Mouse (Mus musculus) left cerebral cortex, postnatal 10 days (tissue): ENCODE results near the gene Lpin1. TPM values are rescaled to one million over a fixed set of nuclear protein-coding genes. Genes with fewer than 3 reads are reported as not detected.

Experiments
- DNase-seq, 2 experiments: peaks; one replicate each; pipeline ENCODE4 v3.0.0; 2021 to 2022; ENCODE audit warnings: low spot score in 2 of 2, mixed read lengths in 1 of 2; ENCODE audit errors: extremely low spot score in 1 of 2
- intact Hi-C: fragments of 180-260 bp; cut with DNase I; formaldehyde crosslinking; loops from one replicate; pipeline ENCODE4 v1.15.1; 2025
- total RNA-seq, 2 experiments: library from RNA; stranded (reverse); gene quantifications; 2 replicates each; pipeline ENCODE4 v1.2.3; 2021

Lpin1 gene
- total RNA-seq, 2 experiments from 2014 or later: 14.4 to 15.4 TPM

- intact Hi-C loops: no loop called here
- DNase-seq: no peak
Observed at GRCm38 (mm10) chr12:16587111-16587510, 23.7 kb downstream of the Lpin1 start.

GRCm38 (mm10) chr12:16584964-16585363 is 25.8 kb downstream of the Lpin1 start:
- intact Hi-C loops: no loop called here
- no peak for DNase-seq

- DNase-seq: no peak
Observed at GRCm38 (mm10) chr12:16584035-16584682, 26.6 kb downstream of the Lpin1 start.

GRCm38 (mm10) chr12:16583313-16583712 is 27.5 kb downstream of the Lpin1 start:
- intact Hi-C loops: no loop called here
- no peak for DNase-seq

More at GRCm38 (mm10) chr12:16584035-16584682, 26.6 kb downstream of the Lpin1 start:
- intact Hi-C loops: no loop called here

DNA sequence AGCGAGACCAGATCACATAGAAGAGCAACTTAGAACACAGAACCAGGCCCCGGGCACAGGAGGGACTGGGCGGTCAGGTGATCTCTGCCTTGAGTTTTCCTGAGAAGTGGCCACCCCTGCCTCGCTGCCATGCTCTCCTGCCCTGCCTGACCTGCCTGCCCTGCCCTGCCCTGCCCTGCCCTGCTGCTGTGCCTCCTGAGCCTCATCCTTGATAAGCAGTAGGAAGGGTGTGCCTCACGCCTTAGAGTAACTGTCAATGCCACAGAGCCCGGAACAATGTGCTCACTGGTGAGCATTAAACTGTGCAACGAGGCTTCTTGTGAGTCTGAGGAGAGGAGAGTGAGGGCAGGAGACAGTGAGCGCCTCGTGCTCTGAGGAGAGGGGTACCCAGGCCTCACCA is 30.5 kb downstream of the Lpin1 start:
- DNase-seq: no peak
- intact Hi-C loops: no loop called here

DNA sequence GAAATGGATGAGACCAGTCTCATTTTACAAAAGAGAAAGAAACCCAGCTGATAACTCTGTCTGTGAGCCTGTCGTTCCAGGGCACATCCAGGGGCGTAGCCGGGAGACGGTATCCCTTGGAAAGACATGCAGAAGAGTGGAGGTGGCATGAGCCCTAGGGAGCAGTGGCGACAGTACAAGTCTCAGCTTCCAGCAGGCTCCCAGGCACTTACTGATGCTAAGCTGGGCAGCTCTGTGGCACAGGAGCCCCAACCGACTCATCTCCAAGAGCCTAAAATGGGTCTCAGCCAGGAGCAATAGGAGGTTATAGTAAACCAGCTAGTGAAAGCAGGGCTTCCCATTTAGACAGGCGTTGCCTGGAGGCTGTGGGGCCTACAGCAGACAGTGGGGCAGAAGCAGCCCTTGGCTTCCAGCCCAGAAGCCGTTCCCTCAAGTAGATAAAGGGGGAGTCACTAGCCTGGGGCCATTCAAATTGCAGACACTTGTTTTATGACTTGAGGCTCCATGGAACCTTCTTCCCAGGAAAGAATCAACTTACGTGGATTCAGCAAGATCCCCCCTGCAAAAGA is 33.0 kb downstream of the Lpin1 start:
- intact Hi-C loops: no loop called here
- DNase-seq: peak in 1 of 2 experiments; percentile 64

- intact Hi-C loops: no loop called here
Observed at GRCm38 (mm10) chr12:16571278-16571677, 39.5 kb downstream of the Lpin1 start.

GRCm38 (mm10) chr12:16570371-16571060 is 40.2 kb downstream of the Lpin1 start:
- no peak for DNase-seq

More at GRCm38 (mm10) chr12:16571278-16571677, 39.5 kb downstream of the Lpin1 start:
- DNase-seq: no peak

DNA sequence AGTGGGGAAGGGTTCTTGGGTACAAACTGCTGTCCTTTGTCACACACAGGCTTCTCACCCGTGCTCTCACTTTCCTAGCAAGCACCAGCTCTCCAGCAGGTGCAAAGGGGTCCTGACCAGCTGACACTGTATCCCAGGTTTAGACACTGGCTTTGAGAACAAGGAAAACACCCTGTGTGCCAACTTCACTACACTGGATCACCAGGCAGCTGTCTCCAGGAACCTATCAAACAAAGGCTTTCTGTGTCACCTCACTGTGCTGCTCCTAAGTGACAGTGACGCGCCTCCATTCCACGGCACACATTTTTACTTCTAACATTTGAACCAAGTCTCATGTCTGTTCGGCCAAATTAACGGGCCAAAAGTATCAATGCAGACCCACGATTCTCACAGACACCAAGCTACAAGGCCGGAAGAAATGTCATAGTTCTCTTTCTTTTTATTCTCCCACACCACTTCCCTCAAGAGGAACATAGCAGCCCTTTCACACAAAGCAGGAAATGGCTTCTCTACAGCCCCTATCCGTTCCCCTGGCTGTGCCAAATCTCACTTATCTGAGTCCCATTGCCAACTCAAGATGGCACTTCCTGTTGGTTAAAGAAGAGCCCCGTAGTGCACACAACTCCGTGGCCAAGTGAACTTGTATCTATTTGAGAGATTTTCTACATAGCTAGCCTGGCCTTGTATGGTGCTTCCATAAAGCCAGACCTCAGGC is 41.7 kb downstream of the Lpin1 start:
- intact Hi-C loops: loop anchor here (5.0 kb wide), 3 partner anchors 63 to 238 kb away; no protein-coding TSS in a partner anchor

More at GRCm38 (mm10) chr12:16570371-16571060, 40.2 kb downstream of the Lpin1 start:
- intact Hi-C loops: no loop called here

DNA sequence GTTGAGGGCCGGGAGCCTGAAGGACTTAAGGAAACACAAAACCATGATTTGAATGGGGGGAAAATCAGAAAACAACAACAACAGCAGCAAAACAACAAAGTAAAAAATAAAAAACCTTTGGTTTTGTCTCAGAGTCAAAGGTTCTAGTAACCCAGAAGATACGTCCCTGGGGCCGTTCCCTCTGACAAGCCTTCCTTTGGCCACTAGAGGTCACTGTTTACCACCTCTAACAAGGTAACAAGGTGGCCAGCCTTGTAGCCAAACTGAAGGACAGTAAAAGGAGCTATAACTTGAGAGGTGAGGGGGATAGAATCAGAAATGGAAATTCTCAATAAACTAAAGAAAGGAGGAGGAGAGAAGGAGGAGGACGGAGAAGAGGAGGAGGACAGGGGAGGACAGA is 42.3 kb downstream of the Lpin1 start:
- DNase-seq: peak; percentile 61
- intact Hi-C loops: loop anchor here (5.0 kb wide), 3 partner anchors 64 to 239 kb away; no protein-coding TSS in a partner anchor

More for the DNA sequence above, 41.7 kb downstream of the Lpin1 start:
- DNase-seq: peak in 1 of 2 experiments; percentile 16

DNA sequence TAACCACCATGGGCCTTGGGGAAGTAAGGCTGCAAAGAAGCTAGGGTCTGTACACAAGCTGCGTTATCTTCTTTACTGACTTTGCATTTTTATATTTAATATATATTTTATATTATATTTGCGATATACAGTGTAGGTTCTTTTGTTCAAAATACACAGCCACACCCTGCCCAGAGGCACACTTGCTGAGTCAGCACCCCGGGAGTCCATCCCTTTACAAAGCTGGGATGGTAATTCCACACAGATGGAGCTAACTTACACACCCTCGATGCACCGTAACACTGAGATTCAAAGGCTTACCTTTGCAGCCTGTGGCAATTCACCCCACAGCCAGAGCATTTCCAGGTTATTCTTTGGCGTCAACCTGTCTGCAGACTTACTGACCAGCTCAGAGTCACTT is 42.7 kb downstream of the Lpin1 start:
- peak in 1 of 2 experiments; percentile 19 for DNase-seq
- intact Hi-C loops: loop anchor here (5.0 kb wide), 3 partner anchors 64 to 239 kb away; no protein-coding TSS in a partner anchor

DNA sequence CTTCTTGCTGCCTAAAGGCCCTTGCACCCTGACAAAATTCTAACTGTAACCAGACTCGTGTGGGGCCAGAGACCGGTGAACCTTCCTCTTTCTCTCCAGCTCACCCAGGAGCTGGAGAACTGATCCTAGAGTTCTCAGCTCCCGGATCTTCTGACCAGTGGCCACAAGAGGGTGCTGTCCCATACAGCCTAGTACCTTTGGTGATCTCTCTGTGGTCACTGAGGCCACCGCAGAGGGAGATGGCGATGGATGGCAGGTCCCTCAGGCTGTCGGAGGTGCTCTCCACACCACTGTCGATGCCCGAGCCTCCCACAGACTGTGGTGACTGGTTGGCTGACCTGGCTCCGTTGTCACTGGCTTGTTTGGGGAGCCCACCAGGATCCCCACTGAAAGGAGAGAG is 47.3 kb downstream of the Lpin1 start:
- intact Hi-C loops: no loop called here

DNA sequence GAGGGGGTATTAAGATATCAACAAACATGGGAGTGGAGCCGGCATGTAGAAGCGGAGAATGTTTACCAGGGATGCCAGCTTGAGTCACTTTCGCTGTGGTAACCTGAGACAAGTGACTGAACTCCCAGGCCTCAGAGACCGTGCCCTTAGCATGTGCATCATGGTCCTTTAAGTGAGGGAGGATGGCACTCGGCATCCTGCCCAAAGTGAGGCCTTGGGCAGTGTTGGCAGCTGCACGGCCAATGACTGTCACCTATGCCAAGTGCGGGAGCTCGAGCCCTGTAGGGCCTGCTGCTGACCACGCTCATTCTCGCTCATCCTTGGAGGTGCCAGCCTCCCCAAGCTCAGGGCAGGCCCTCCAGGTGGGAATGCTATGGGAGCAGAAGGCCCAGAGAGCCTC is 48.1 kb downstream of the Lpin1 start:
- DNase-seq: no peak
- intact Hi-C loops: no loop called here

More for the DNA sequence above, 47.3 kb downstream of the Lpin1 start:
- peak in 1 of 2 experiments; percentile 63 for DNase-seq

- DNase-seq: no peak
- intact Hi-C loops: no loop called here
Observed at GRCm38 (mm10) chr12:16562181-16562580, 48.6 kb downstream of the Lpin1 start.

DNA sequence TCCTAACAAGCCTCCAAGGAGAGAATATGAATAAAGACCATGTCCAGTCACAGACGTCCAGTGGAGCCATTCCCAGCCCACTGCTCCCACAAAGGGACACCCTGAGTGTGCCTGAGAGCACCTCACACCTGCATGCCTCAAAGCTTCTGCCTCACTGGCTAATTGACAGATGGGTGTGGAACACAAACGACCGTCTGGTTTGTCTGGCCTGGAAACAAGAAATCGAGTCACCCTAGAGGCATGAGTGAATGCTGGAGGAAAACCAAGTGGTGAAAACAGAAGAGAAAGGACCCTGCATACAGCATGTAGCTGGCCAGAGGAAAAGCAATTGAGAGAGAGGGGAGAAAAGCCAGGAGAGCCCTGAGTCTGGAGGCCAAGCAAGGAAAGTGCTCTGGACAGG is 53.5 kb downstream of the Lpin1 start:
- intact Hi-C loops: no loop called here
- no peak for DNase-seq

DNA sequence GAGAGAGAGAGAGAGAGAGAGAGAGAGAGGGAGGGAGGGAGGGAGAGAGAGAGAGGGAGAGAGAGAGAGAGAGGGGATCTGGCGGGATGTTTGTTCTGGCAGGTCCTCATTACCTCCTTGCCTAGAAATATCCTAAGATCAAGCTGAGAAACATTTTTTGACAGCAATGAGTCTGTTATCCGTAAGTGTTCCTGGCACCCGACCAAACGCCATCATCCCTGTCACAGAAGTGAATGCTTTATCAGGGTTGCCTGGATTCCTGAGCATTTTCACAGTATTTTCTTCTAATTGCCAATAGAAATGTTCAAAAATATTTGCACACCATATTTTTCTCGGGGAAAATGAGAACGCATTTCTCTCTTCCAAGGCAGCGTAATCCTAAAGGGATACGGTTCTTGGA is 56.6 kb downstream of the Lpin1 start:
- intact Hi-C loops: no loop called here
- peak; percentile 38 to 60 for DNase-seq

- intact Hi-C loops: no loop called here
- DNase-seq: no peak
Observed at GRCm38 (mm10) chr12:16552108-16552771, 58.5 kb downstream of the Lpin1 start.

DNA sequence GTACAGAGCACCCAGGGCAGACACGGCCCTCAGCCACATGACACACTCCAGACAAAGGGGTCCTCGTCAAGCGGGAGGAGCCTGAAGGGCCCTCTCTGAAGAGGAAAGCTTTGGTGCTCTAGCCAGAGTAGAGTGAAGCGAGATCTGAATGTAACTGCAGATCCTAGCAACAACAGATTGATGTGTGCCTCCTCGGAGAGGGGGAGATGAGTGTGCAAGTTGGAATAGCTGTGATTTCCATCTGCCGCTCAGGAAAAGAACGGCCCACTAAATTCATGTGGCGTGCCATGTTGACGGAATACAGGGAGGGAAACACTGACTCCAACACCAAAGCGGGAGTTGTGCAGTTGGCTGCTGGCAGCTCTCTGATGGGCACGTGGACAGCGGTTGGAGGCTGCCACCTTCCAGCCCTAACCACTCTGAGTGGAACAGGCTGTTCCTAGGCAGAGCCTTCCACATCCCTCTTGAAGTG is 59.7 kb downstream of the Lpin1 start:
- peak in 1 of 2 experiments; percentile 36 for DNase-seq

More for the DNA sequence above, 59.7 kb downstream of the Lpin1 start:
- intact Hi-C loops: no loop called here
